Mouse (Mus musculus): ENCODE measurements around the gene Fscn1. TPM values are rescaled to one million over a fixed set of nuclear protein-coding genes. Genes with fewer than 3 reads are reported as not detected.

Fscn1 gene
- total and polyA plus RNA-seq, 2 experiments: 2.0 to 4.4 TPM

- no peak for DNase-seq (ENCODE audit: extremely low read depth, low read depth, low spot score)
- Histone ChIP-seq H3K27me3 (ENCODE audit: control insufficient read depth, insufficient read depth, low read length) (no peaks in the 10 kb centered on the region), H3K4me1 (ENCODE audit: control insufficient read depth, insufficient read depth, low read length) (peaks cover 15% of the 10 kb centered on the region), H3K27ac (replicated peaks; ENCODE audit: insufficient read depth, low read depth, low read length) (peak overlapping the region; percentile 21), H3K4me3 (ENCODE audit: insufficient read depth, low read depth, low read length) (peak overlapping the region; percentile 4; the same call in 1 of the 2 replicates), H3K36me3 (ENCODE audit: control insufficient read depth, insufficient read depth, low read length) (no peaks in the 10 kb centered on the region), H3K79me2 (ENCODE audit: control insufficient read depth, insufficient read depth, low read length) (no peaks in the 10 kb centered on the region), H3K9ac (ENCODE audit: low read depth, low read length) (peak overlapping the region; percentile 56)
- TF ChIP-seq POLR2A (IDR thresholded peaks at IDR 0.05; ENCODE audit: extremely low read depth, insufficient read depth, low read length): no peak
- TF ChIP-seq CTCF (IDR thresholded peaks at IDR 0.05; ENCODE audit: low read depth, low read length): peak; percentile 96
- WGBS: 5% methylated on average over 17 of the region's 17 CpGs
These were observed 23.8 kb upstream of the Fscn1 start for GRCm38 (mm10) chr5:142936336-142936719.

GRCm38 (mm10) chr5:142937956-142938727 is 22.0 kb upstream of the Fscn1 start:
- no peak overlapping the region for H3K27ac ChIP-seq (replicated peaks; ENCODE audit: insufficient read depth, low read depth, low read length)
- WGBS: 51% methylated on average over 19 of the region's 19 CpGs

GRCm38 (mm10) chr5:142940393-142940792 is 19.8 kb upstream of the Fscn1 start:
- Histone ChIP-seq H3K27ac (replicated peaks; ENCODE audit: insufficient read depth, low read depth, low read length) (no peak overlapping the region), H3K9ac (ENCODE audit: low read depth, low read length) (no peak overlapping the region), H3K4me1 (ENCODE audit: control insufficient read depth, insufficient read depth, low read length) (peaks cover 6% of the 10 kb centered on the region), H3K36me3 (ENCODE audit: control insufficient read depth, insufficient read depth, low read length) (no peaks in the 10 kb centered on the region), H3K79me2 (ENCODE audit: control insufficient read depth, insufficient read depth, low read length) (no peaks in the 10 kb centered on the region), H3K27me3 (ENCODE audit: control insufficient read depth, insufficient read depth, low read length) (no peaks in the 10 kb centered on the region), H3K4me3 (ENCODE audit: insufficient read depth, low read depth, low read length) (no peak overlapping the region)
- no peak for DNase-seq (ENCODE audit: extremely low read depth, low read depth, low spot score)
- 76% methylated on average over 2 of the region's 2 CpGs for WGBS
- no peak for TF ChIP-seq CTCF (IDR thresholded peaks at IDR 0.05; ENCODE audit: low read depth, low read length)
- TF ChIP-seq POLR2A (IDR thresholded peaks at IDR 0.05; ENCODE audit: extremely low read depth, insufficient read depth, low read length): no peak

More at GRCm38 (mm10) chr5:142937956-142938727, 22.0 kb upstream of the Fscn1 start:
- H3K27me3 ChIP-seq (ENCODE audit: control insufficient read depth, insufficient read depth, low read length): no peaks in the 10 kb centered on the region
- no peaks in the 10 kb centered on the region for H3K36me3 ChIP-seq (ENCODE audit: control insufficient read depth, insufficient read depth, low read length)
- H3K4me1 ChIP-seq (ENCODE audit: control insufficient read depth, insufficient read depth, low read length): peaks cover 9% of the 10 kb centered on the region
- H3K4me3 ChIP-seq (ENCODE audit: insufficient read depth, low read depth, low read length): no peak overlapping the region
- no peak for DNase-seq (ENCODE audit: extremely low read depth, low read depth, low spot score)
- no peak overlapping the region for H3K9ac ChIP-seq (ENCODE audit: low read depth, low read length)
- TF ChIP-seq POLR2A (IDR thresholded peaks at IDR 0.05; ENCODE audit: extremely low read depth, insufficient read depth, low read length) (no peak), CTCF (IDR thresholded peaks at IDR 0.05; ENCODE audit: low read depth, low read length) (no peak)
- H3K79me2 ChIP-seq (ENCODE audit: control insufficient read depth, insufficient read depth, low read length): no peaks in the 10 kb centered on the region

- Histone ChIP-seq H3K4me1 (ENCODE audit: control insufficient read depth, insufficient read depth, low read length) (no peaks in the 10 kb centered on the region), H3K27me3 (ENCODE audit: control insufficient read depth, insufficient read depth, low read length) (no peaks in the 10 kb centered on the region), H3K79me2 (ENCODE audit: control insufficient read depth, insufficient read depth, low read length) (no peaks in the 10 kb centered on the region), H3K4me3 (ENCODE audit: insufficient read depth, low read depth, low read length) (no peak overlapping the region), H3K9ac (ENCODE audit: low read depth, low read length) (no peak overlapping the region), H3K27ac (replicated peaks; ENCODE audit: insufficient read depth, low read depth, low read length) (no peak overlapping the region), H3K36me3 (ENCODE audit: control insufficient read depth, insufficient read depth, low read length) (no peaks in the 10 kb centered on the region)
- no peak for TF ChIP-seq POLR2A (IDR thresholded peaks at IDR 0.05; ENCODE audit: extremely low read depth, insufficient read depth, low read length)
- no peak for TF ChIP-seq CTCF (IDR thresholded peaks at IDR 0.05; ENCODE audit: low read depth, low read length)
- 66% methylated on average over 8 of the region's 8 CpGs for whole genome bisulfite sequencing
- no peak for DNase-seq (ENCODE audit: extremely low read depth, low read depth, low spot score)
These were observed 15.0 kb upstream of the Fscn1 start for GRCm38 (mm10) chr5:142944979-142945682.

GRCm38 (mm10) chr5:142947460-142947859 is 12.7 kb upstream of the Fscn1 start:
- TF ChIP-seq POLR2A (IDR thresholded peaks at IDR 0.05; ENCODE audit: extremely low read depth, insufficient read depth, low read length) (no peak), CTCF (IDR thresholded peaks at IDR 0.05; ENCODE audit: low read depth, low read length) (no peak)
- 32% methylated on average over 7 of the region's 7 CpGs for WGBS
- no peak overlapping the region for H3K4me3 ChIP-seq (ENCODE audit: insufficient read depth, low read depth, low read length)
- H3K9ac ChIP-seq (ENCODE audit: low read depth, low read length): no peak overlapping the region
- H3K27ac ChIP-seq (replicated peaks; ENCODE audit: insufficient read depth, low read depth, low read length): no peak overlapping the region
- H3K36me3 ChIP-seq (ENCODE audit: control insufficient read depth, insufficient read depth, low read length): no peaks in the 10 kb centered on the region
- no peaks in the 10 kb centered on the region for H3K79me2 ChIP-seq (ENCODE audit: control insufficient read depth, insufficient read depth, low read length)
- no peak for DNase-seq (ENCODE audit: extremely low read depth, low read depth, low spot score)
- H3K4me1 ChIP-seq (ENCODE audit: control insufficient read depth, insufficient read depth, low read length): no peaks in the 10 kb centered on the region
- no peaks in the 10 kb centered on the region for H3K27me3 ChIP-seq (ENCODE audit: control insufficient read depth, insufficient read depth, low read length)
